Mouse (Mus musculus): ENCODE results near the gene Iqcc. TPM values are rescaled to one million over a fixed set of nuclear protein-coding genes. Genes with fewer than 3 reads are reported as not detected.

Gene Iqcc
- polyA plus RNA-seq, 1 experiment from 2014 or later, result 15.8 TPM

DNA sequence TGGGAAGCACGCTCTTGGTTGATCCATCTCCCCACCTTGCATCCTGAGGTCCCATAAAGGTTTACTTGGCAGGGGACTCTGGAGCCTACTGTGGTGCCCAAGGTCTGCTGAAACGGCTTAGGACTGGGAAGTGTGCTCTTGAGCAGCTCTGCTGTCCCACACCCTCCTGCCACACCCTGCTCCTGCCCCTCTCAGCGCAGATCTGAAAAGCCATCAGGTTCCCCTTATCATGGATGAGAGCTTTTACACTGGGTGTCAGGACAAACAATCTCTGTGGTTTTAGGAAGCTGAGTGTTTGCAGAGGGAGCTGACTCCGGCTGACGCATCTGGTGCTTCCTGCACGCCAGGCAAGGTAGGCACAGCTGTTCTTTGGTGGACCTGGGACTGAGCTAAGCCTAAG, 15.0 kb upstream of the Iqcc start:
- Histone ChIP-seq H3K4me2 (replicated peaks; ENCODE audit: low read depth) (no peak overlapping the region), H3K9me3 (ENCODE audit: control insufficient read depth, low read length) (no peaks in the 10 kb centered on the region), H3K27me3 (ENCODE audit: control insufficient read depth, insufficient read depth, low read length) (no peaks in the 10 kb centered on the region), H3K4me3 (ENCODE audit: low read depth, low read length) (no peak overlapping the region), H3K9ac (ENCODE audit: low read length) (no peak overlapping the region), H3K4me1 (replicated peaks; ENCODE audit: control insufficient read depth, insufficient read depth) (no peaks in the 10 kb centered on the region), H3K36me3 (ENCODE audit: control insufficient read depth, insufficient read depth, low read length) (peaks cover 45% of the 10 kb centered on the region), H3K27ac (replicated peaks) (no peak overlapping the region)
- no peak for ATAC-seq (ENCODE audit: low FRiP score, low TSS enrichment)
- WGBS, result 81% methylated on average over 6 of the region's 6 CpGs
- DNase-seq (ENCODE audit: low spot score), result no peak
- TF ChIP-seq EP300 (optimal IDR thresholded peaks at IDR 0.05) (no peak), CTCF (IDR thresholded peaks at IDR 0.05; ENCODE audit: low read depth) (no peak)

DNA sequence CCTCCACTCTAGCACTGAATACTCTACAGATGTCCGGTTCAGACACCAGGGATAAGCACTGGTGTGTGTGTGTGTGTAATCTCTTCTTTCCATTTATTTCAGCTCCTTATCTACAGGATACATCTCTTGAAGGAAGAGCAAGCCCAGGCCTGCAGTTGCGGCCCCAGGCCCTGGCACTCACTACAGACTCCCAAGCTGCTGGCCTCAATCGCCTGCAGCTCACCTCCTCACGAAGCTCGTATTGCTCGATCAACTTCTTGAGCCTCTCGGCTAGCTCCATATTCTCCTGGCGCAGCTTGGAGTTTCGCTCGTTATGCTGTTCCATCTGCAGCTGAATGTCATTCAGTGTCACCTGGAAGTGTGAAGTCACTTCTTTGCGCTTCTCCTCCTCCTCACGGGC, 13.0 kb upstream of the Iqcc start:
- Histone ChIP-seq H3K27me3 (ENCODE audit: control insufficient read depth, insufficient read depth, low read length) (no peaks in the 10 kb centered on the region), H3K36me3 (ENCODE audit: control insufficient read depth, insufficient read depth, low read length) (peaks cover 54% of the 10 kb centered on the region), H3K9me3 (ENCODE audit: control insufficient read depth, low read length) (no peaks in the 10 kb centered on the region), H3K9ac (ENCODE audit: low read length) (no peak overlapping the region), H3K4me3 (ENCODE audit: low read depth, low read length) (no peak overlapping the region), H3K4me2 (replicated peaks; ENCODE audit: low read depth) (no peak overlapping the region), H3K27ac (replicated peaks) (no peak overlapping the region), H3K4me1 (replicated peaks; ENCODE audit: control insufficient read depth, insufficient read depth) (no peaks in the 10 kb centered on the region)
- WGBS, result 86% methylated on average over 12 of the region's 12 CpGs
- no peak for TF ChIP-seq EP300 (optimal IDR thresholded peaks at IDR 0.05)
- no peak for DNase-seq (ENCODE audit: low spot score)
- ATAC-seq (ENCODE audit: low FRiP score, low TSS enrichment), result no peak

DNA sequence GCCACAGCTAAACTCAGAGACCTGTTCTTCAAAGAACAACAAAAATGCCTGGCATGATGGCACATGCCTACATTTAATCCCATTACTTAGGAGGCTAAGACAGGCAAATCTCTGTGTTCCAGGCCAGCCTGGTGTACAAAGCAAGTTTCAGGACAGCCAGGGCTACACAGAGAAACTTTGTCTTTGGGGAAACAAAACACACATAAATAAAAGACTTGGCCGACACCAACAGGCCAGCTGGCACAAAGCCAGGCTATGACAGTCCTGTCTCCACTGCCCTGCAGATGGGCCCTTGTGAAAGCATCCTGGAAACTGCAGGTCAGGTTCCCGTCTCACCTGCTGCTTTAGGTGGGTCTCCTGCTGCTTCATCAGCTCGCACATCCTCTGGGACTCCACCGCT, 12.0 kb upstream of the Iqcc start:
- no peak for TF ChIP-seq CTCF (IDR thresholded peaks at IDR 0.05; ENCODE audit: low read depth)
- TF ChIP-seq EP300 (optimal IDR thresholded peaks at IDR 0.05), result no peak
- no peak for ATAC-seq (ENCODE audit: low FRiP score, low TSS enrichment)
- H3K27ac ChIP-seq (replicated peaks), result no peak overlapping the region
- DNase-seq (ENCODE audit: low spot score), result no peak
- H3K9ac ChIP-seq (ENCODE audit: low read length), result no peak overlapping the region
- H3K4me3 ChIP-seq (ENCODE audit: low read depth, low read length), result no peak overlapping the region
- H3K4me2 ChIP-seq (replicated peaks; ENCODE audit: low read depth), result no peak overlapping the region
- peaks cover 55% of the 10 kb centered on the region for H3K36me3 ChIP-seq (ENCODE audit: control insufficient read depth, insufficient read depth, low read length)
- 70% methylated on average over 4 of the region's 4 CpGs for WGBS
- no peaks in the 10 kb centered on the region for H3K27me3 ChIP-seq (ENCODE audit: control insufficient read depth, insufficient read depth, low read length)
- H3K4me1 ChIP-seq (replicated peaks; ENCODE audit: control insufficient read depth, insufficient read depth), result no peaks in the 10 kb centered on the region
- H3K9me3 ChIP-seq (ENCODE audit: control insufficient read depth, low read length), result no peaks in the 10 kb centered on the region

DNA sequence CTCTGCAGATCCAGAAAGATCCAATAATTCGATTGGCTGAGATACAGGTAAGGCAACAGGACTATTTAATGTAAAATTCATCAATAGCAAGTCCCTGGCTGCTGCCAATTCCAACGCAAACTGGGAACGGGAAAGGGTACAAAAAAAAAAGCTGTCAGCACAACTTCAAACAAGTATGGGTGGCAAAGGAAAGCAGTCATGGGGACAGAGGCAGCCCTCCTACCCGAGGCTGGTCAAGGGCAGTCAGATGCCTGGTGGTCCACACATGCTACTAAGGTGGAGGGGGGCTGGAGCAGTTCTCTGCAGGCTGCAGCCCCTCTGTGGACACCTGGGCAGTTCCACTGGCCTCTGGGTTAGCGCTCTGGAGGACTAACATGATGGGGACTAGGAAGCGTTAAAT, 7.1 kb upstream of the Iqcc start:
- ATAC-seq (ENCODE audit: low FRiP score, low TSS enrichment) (no peak), DNase-seq (ENCODE audit: low spot score) (no peak)
- no peak for TF ChIP-seq CTCF (IDR thresholded peaks at IDR 0.05; ENCODE audit: low read depth)
- no peak for TF ChIP-seq EP300 (optimal IDR thresholded peaks at IDR 0.05)
- WGBS, result 74% methylated on average over 6 of the region's 6 CpGs
- no peak overlapping the region for H3K4me2 ChIP-seq (replicated peaks; ENCODE audit: low read depth)
- H3K27ac ChIP-seq (replicated peaks), result no peak overlapping the region
- H3K4me3 ChIP-seq (ENCODE audit: low read depth, low read length), result no peak overlapping the region
- peaks cover 31% of the 10 kb centered on the region for H3K36me3 ChIP-seq (ENCODE audit: control insufficient read depth, insufficient read depth, low read length)
- H3K9ac ChIP-seq (ENCODE audit: low read length), result no peak overlapping the region
- no peaks in the 10 kb centered on the region for H3K9me3 ChIP-seq (ENCODE audit: control insufficient read depth, low read length)
- H3K27me3 ChIP-seq (ENCODE audit: control insufficient read depth, insufficient read depth, low read length), result no peaks in the 10 kb centered on the region
- peaks cover 7% of the 10 kb centered on the region; the same call in 1 of the 2 replicates for H3K4me1 ChIP-seq (replicated peaks; ENCODE audit: control insufficient read depth, insufficient read depth)

DNA sequence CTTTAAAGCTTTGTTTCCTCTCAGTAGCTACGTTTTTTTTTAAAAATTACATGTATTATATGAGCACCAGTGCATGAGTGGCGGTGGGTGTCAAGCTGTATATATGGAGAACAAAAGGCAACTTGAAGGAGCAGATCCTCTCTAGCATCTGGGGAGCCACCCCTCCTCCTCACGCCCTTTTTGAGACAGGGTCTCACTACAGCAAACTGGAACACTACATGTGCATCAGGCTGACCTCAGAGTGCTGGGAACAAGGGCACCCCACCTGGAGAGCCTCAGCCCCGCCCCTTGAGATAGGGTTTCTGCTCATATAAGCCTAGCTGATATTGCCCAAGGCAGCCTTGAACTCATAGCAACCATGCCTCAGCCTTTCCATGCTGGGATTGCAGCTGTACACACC, 6.6 kb upstream of the Iqcc start:
- peak overlapping the region; percentile 81; the same call in 1 of the 2 replicates for H3K4me2 ChIP-seq (replicated peaks; ENCODE audit: low read depth)
- no peaks in the 10 kb centered on the region for H3K9me3 ChIP-seq (ENCODE audit: control insufficient read depth, low read length)
- peak overlapping the region; percentile 2; the same call in 1 of the 2 replicates for H3K9ac ChIP-seq (ENCODE audit: low read length)
- H3K36me3 ChIP-seq (ENCODE audit: control insufficient read depth, insufficient read depth, low read length), result peaks cover 26% of the 10 kb centered on the region
- peak overlapping the region; percentile 92 for H3K27ac ChIP-seq (replicated peaks)
- TF ChIP-seq CTCF (IDR thresholded peaks at IDR 0.05; ENCODE audit: low read depth) (no peak), EP300 (optimal IDR thresholded peaks at IDR 0.05) (no peak)
- 38% methylated on average over 4 of the region's 4 CpGs for WGBS
- H3K27me3 ChIP-seq (ENCODE audit: control insufficient read depth, insufficient read depth, low read length), result no peaks in the 10 kb centered on the region
- peaks cover 7% of the 10 kb centered on the region; the same call in 1 of the 2 replicates for H3K4me1 ChIP-seq (replicated peaks; ENCODE audit: control insufficient read depth, insufficient read depth)
- H3K4me3 ChIP-seq (ENCODE audit: low read depth, low read length), result no peak overlapping the region
- DNase-seq (ENCODE audit: low spot score) (no peak), ATAC-seq (ENCODE audit: low FRiP score, low TSS enrichment) (no peak)

DNA sequence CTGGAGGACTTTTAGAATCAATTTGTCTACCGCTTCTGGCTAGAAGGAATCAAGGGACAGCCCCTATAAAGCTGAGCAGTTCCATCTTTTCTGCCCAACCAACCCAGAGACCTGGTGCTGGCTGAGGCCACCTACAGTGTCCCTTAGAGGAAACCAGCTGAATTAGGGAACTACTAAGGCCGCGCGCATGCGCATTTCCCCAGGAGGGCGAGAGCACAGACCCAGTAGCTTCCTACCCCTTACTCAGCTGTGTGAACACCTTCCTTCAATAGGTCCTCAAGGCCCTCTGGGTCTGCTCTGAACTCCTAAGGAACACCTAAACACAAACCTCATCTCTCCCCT, 6.1 kb upstream of the Iqcc start:
- no peaks in the 10 kb centered on the region for H3K27me3 ChIP-seq (ENCODE audit: control insufficient read depth, insufficient read depth, low read length)
- H3K9me3 ChIP-seq (ENCODE audit: control insufficient read depth, low read length), result no peaks in the 10 kb centered on the region
- H3K27ac ChIP-seq (replicated peaks), result peak overlapping the region; percentile 92
- H3K9ac ChIP-seq (ENCODE audit: low read length), result peak overlapping the region; percentile 2
- 6% methylated on average over 6 of the region's 6 CpGs for WGBS
- H3K4me1 ChIP-seq (replicated peaks; ENCODE audit: control insufficient read depth, insufficient read depth), result peaks cover 7% of the 10 kb centered on the region; the same call in 1 of the 2 replicates
- peak overlapping the region; percentile 62 for H3K4me3 ChIP-seq (ENCODE audit: low read depth, low read length)
- H3K4me2 ChIP-seq (replicated peaks; ENCODE audit: low read depth), result peak overlapping the region; percentile 81
- peaks cover 23% of the 10 kb centered on the region for H3K36me3 ChIP-seq (ENCODE audit: control insufficient read depth, insufficient read depth, low read length)
- TF ChIP-seq EP300 (optimal IDR thresholded peaks at IDR 0.05), result no peak
- no peak for TF ChIP-seq CTCF (IDR thresholded peaks at IDR 0.05; ENCODE audit: low read depth)
- DNase-seq (ENCODE audit: low spot score) (no peak), ATAC-seq (ENCODE audit: low FRiP score, low TSS enrichment) (peak; percentile 4; the same call in 1 of the 2 replicates)
